Mouse (Mus musculus): Measurements from ENCODE around the gene Slc9b2. TPM values are rescaled to one million over a fixed set of nuclear protein-coding genes. Genes with fewer than 3 reads are reported as not detected.

Gene Slc9b2
- polyA plus RNA-seq, 1 experiment from 2014 or later, result 1.3 TPM

GRCm38 (mm10) chr3:135377445-135377844, 69.9 kb downstream of the Slc9b2 start:
- no peaks in the 10 kb centered on the region for H3K4me1 ChIP-seq
- ATAC-seq (replicated peaks), result no peak
- H3K27ac ChIP-seq (replicated peaks), result no peak overlapping the region
- H3K27me3 ChIP-seq, result no peaks in the 10 kb centered on the region
- no peak overlapping the region for H3K4me2 ChIP-seq (replicated peaks)
- H3K4me3 ChIP-seq, result no peak overlapping the region
- no peaks in the 10 kb centered on the region for H3K9me3 ChIP-seq
- 86% methylated on average over 10 of the region's 10 CpGs for WGBS
- no peak overlapping the region for H3K9ac ChIP-seq (replicated peaks)
- H3K36me3 ChIP-seq, result no peaks in the 10 kb centered on the region

- Histone ChIP-seq H3K9me3 (no peaks in the 10 kb centered on the region), H3K4me2 (replicated peaks) (no peak overlapping the region), H3K36me3 (no peaks in the 10 kb centered on the region), H3K27ac (replicated peaks) (no peak overlapping the region), H3K9ac (replicated peaks) (no peak overlapping the region), H3K27me3 (no peaks in the 10 kb centered on the region), H3K4me1 (no peaks in the 10 kb centered on the region), H3K4me3 (no peak overlapping the region)
- WGBS, result 95% methylated on average over 4 of the region's 4 CpGs
- no peak for ATAC-seq (replicated peaks)
These were observed 72.4 kb downstream of the Slc9b2 start for GRCm38 (mm10) chr3:135379868-135380267.

GRCm38 (mm10) chr3:135393186-135393585, 85.7 kb downstream of the Slc9b2 start:
- no peaks in the 10 kb centered on the region for H3K27me3 ChIP-seq
- H3K9ac ChIP-seq (replicated peaks), result no peak overlapping the region
- H3K4me3 ChIP-seq, result no peak overlapping the region
- no peak for ATAC-seq (replicated peaks)
- 84% methylated on average over 6 of the region's 6 CpGs for WGBS
- H3K4me2 ChIP-seq (replicated peaks), result no peak overlapping the region
- H3K9me3 ChIP-seq, result no peaks in the 10 kb centered on the region
- H3K4me1 ChIP-seq, result no peaks in the 10 kb centered on the region
- H3K27ac ChIP-seq (replicated peaks), result no peak overlapping the region
- H3K36me3 ChIP-seq, result no peaks in the 10 kb centered on the region

Other genes starting within 250 kb of the Slc9b2 start
- gene Cenpe, start 95.2 kb upstream of the Slc9b2 start, polyA plus RNA-seq (2015; fragmentation: Nextera tagmentation; extraction: Ambion mirVana), result 12.6 and 14.6 TPM in 2 replicates
- gene Bdh2, start 26.5 kb upstream of the Slc9b2 start, polyA plus RNA-seq (2015; fragmentation: Nextera tagmentation; extraction: Ambion mirVana), result 2.1 and 3.7 TPM in 2 replicates
- gene Slc9b1, start 40.3 kb downstream of the Slc9b2 start, polyA plus RNA-seq (2015; fragmentation: Nextera tagmentation; extraction: Ambion mirVana), result 0.18 and 0.24 TPM in 2 replicates
- gene Cisd2, start 116.2 kb downstream of the Slc9b2 start, polyA plus RNA-seq (2015; fragmentation: Nextera tagmentation; extraction: Ambion mirVana), result 65.4 and 71.4 TPM in 2 replicates
- gene Ube2d3, start 130.4 kb downstream of the Slc9b2 start, polyA plus RNA-seq (2015; fragmentation: Nextera tagmentation; extraction: Ambion mirVana), result 384 and 388 TPM in 2 replicates
- gene Manba, start 177.9 kb downstream of the Slc9b2 start, polyA plus RNA-seq (2015; fragmentation: Nextera tagmentation; extraction: Ambion mirVana), result 3.3 and 3.9 TPM in 2 replicates

Data from forebrain, embryonic 15.5 days (tissue).